9 mouse cellular contexts compared by ENCODE assay signal in the genomic region with DNA sequence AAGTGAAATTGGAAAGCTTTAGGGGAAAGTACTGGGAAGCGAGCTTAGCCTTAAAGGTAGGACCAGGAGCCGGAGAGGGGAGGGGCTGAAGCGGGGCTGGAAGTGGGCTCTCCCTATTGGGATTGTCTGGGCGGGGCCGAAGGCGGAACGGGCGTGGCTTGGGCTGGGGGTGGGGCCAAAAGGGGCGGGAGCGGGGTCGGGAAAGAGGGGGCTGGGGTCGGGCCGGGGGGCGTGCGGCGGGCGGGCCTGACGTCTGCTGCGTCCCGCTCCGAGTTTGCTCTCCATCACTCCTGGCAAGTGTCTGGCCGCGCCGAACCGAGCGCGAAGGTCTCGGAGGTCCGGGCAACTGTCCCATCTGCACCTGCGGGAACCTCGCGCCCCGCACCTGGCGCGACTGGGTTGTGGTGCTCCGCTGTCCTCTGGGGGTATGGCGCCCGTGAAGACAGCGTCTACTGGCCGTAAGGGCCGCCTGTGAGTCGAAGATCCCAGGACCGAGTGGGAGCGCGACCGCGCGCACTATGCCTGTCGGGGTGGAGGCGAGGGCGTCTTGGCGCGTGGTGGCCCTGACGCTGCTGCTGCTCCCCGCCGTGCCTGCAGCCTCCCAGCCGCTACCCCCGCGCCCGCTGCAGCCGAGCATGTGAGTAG. TPM values are rescaled to one million over a fixed set of nuclear protein-coding genes. Genes with fewer than 3 reads are reported as not detected.
DNase-seq lines count a peak whose midpoint lies in the region; ATAC-seq and TF ChIP-seq lines count a peak whose summit lies in the region.
"Had no signal": no experiment of that assay in that cellular context is flagged by ENCODE, and none has a peak within 500 bp of the region (broad histone marks: within the 10 kb centered on the region; RNA-seq: fewer than 3 reads in every experiment).

A gene (plus strand): TSS at position 225 of the 645 bp plus-strand sequence.

- peaks cover 14% of the 10 kb centered on the region for H3K4me1 ChIP-seq in cerebellum, adult 2 months (ENCODE audit: control insufficient read depth, insufficient read depth, low read length)
- H3K4me1 ChIP-seq in midbrain, embryonic 10.5 days = peaks cover 52% of the 10 kb centered on the region

- no peak for TF ChIP-seq POLR2A in cerebellum, adult 2 months (IDR thresholded peaks at IDR 0.05; ENCODE audit: borderline replicate concordance, insufficient read depth, low read length)

- peaks cover 2% of the 10 kb centered on the region; the same call in 1 of the 2 replicates for H3K27me3 ChIP-seq in cerebellum, adult 2 months (ENCODE audit: control insufficient read depth, insufficient read depth, low read length)
- peaks cover 61% of the 10 kb centered on the region for H3K27me3 ChIP-seq in midbrain, embryonic 10.5 days (ENCODE audit: low read depth, poor library complexity, severe bottlenecking)

- no peak for DNase-seq in cerebellum, adult 2 months
- DNase-seq in cerebellum, adult 11 months = no peak
- peak; percentile 87 for DNase-seq in ZHBTc4 (ENCODE audit: low read depth, low spot score)
- DNase-seq in kidney, postnatal 4 days = peak; percentile 74 to 77
- peak; percentile 85 for DNase-seq in midbrain, embryonic 10.5 days (ENCODE audit: low spot score)
- DNase-seq in urinary bladder, postnatal 4 days (ENCODE audit: low spot score in 2 of 2) = peak; percentile 44 to 75

- no peaks in the 10 kb centered on the region for H3K9me3 ChIP-seq in midbrain, embryonic 10.5 days (replicated peaks)

- ATAC-seq in granulocyte monocyte progenitor cell, adult 5-6 weeks (replicated peaks; ENCODE audit: poor library complexity, severe bottlenecking) = peak; percentile 30
- ATAC-seq in activated CD4-positive, CD25-positive, alpha-beta regulatory T cell, adult 4 months = no peak

- no peak for TF ChIP-seq CTCF in cerebellum, adult 2 months (IDR thresholded peaks at IDR 0.05; ENCODE audit: borderline replicate concordance, insufficient read depth, low read depth, low read length)

- no peak within 1 kb of the TSS for H3K27ac ChIP-seq in cerebellum, adult 2 months (ENCODE audit: insufficient read depth, low read length)
- peak within 1 kb of the TSS; percentile 79 for H3K27ac ChIP-seq in midbrain, embryonic 10.5 days (replicated peaks)

- under 1% methylated on average over 61 of the region's 61 CpGs for WGBS in cerebellum, adult 2 months
- under 1% methylated on average over 51 of the region's 61 CpGs for WGBS in midbrain, embryonic 10.5 days

- peak within 1 kb of the TSS; percentile 0 for H3K4me3 ChIP-seq in cerebellum, adult 2 months (replicated peaks; ENCODE audit: insufficient read depth, low read depth, low read length)
- H3K4me3 ChIP-seq in midbrain, embryonic 10.5 days = peak within 1 kb of the TSS; percentile 70

- no peaks in the 10 kb centered on the region for H3K36me3 ChIP-seq in midbrain, embryonic 10.5 days

RNA-seq across cellular contexts. Expression of the gene that starts here (rescaled TPM):
- polyA plus RNA-seq in cerebellum, adult 2 months (2012; rRNA removed) = 2.6 and 2.9 TPM in 2 replicates
- total RNA-seq in granulocyte monocyte progenitor cell, adult 5-6 weeks (2014; fragmentation: Nextera tagmentation) = not detected in 2 replicates
- total RNA-seq in granulocyte monocyte progenitor cell, adult 5-6 weeks (2017) = not detected in 2 replicates
- 21.6 and 23.4 TPM in 2 replicates for polyA plus RNA-seq in midbrain, embryonic 10.5 days (2016; fragmentation: Nextera tagmentation; extraction: Ambion mirVana)
- polyA plus RNA-seq in activated CD4-positive, CD25-positive, alpha-beta regulatory T cell, adult 4 months (2017; shearing (Covaris generic)) = not detected
- total RNA-seq: hematopoietic stem cell, adult 5-6 weeks had no signal

Comparison
In these comparisons a context has a peak if more than half of its experiments do, and no peak if none do; other contexts are left out.
1. Peak in ATAC-seq in granulocyte monocyte progenitor cell, adult 5-6 weeks; RNA of the gene not detected or under 1 TPM.
2. DNase-seq: peak in ZHBTc4 (single experiment), kidney, postnatal 4 days (2 of 2), midbrain, embryonic 10.5 days (single experiment) and urinary bladder, postnatal 4 days (2 of 2); none in cerebellum, adult 2 months (0 of 2) and cerebellum, adult 11 months (single experiment).